Mouse (Mus musculus) right cerebral cortex, postnatal 4 days (tissue): ENCODE data around the gene Kcnd3.

Experiments used
- DNase-seq: peaks from one replicate; pipeline ENCODE4 v3.0.0-alpha.2; 2022

Kcnd3 gene

GRCm38 (mm10) chr3:105704031-105705008 is 252.2 kb downstream of the Kcnd3 start, which contains the start of gene Inka2:
Gene Inka2, plus strand, starts transcription at chr3:105704599.
- peak; percentile 68 for DNase-seq

- peak; percentile 69 for DNase-seq
These were observed 253.0 kb downstream of the Kcnd3 start for GRCm38 (mm10) chr3:105705061-105705549.

- no peak for DNase-seq
These were observed 253.4 kb downstream of the Kcnd3 start for GRCm38 (mm10) chr3:105705561-105705960.

- peak; percentile 39 for DNase-seq
These were observed 254.4 kb downstream of the Kcnd3 start for GRCm38 (mm10) chr3:105706366-105707020.

GRCm38 (mm10) chr3:105707590-105707989 is 255.5 kb downstream of the Kcnd3 start:
- DNase-seq, result no peak

- DNase-seq, result peak; percentile 65
These were observed 258.1 kb downstream of the Kcnd3 start for GRCm38 (mm10) chr3:105710246-105710645.

GRCm38 (mm10) chr3:105711741-105712140 is 259.6 kb downstream of the Kcnd3 start:
- DNase-seq, result no peak

GRCm38 (mm10) chr3:105712827-105713226 is 260.7 kb downstream of the Kcnd3 start:
- DNase-seq, result no peak

- DNase-seq, result no peak
These were observed 262.1 kb downstream of the Kcnd3 start for GRCm38 (mm10) chr3:105714091-105714819.

- no peak for DNase-seq
These were observed 262.7 kb downstream of the Kcnd3 start for GRCm38 (mm10) chr3:105714820-105715167.

- DNase-seq, result no peak
These were observed 264.3 kb downstream of the Kcnd3 start for GRCm38 (mm10) chr3:105716353-105717000.

GRCm38 (mm10) chr3:105717856-105718555 is 265.9 kb downstream of the Kcnd3 start:
- DNase-seq, result no peak

- DNase-seq, result no peak
These were observed 266.6 kb downstream of the Kcnd3 start for GRCm38 (mm10) chr3:105718746-105719145.

GRCm38 (mm10) chr3:105719979-105720378 is 267.8 kb downstream of the Kcnd3 start:
- no peak for DNase-seq

GRCm38 (mm10) chr3:105720514-105720913 is 268.4 kb downstream of the Kcnd3 start:
- DNase-seq, result no peak

GRCm38 (mm10) chr3:105721681-105722201 is 269.6 kb downstream of the Kcnd3 start:
- no peak for DNase-seq

- DNase-seq, result no peak
These were observed 270.4 kb downstream of the Kcnd3 start for GRCm38 (mm10) chr3:105722510-105722909.
